Mouse (Mus musculus): Measurements from ENCODE around the gene Sptan1.

GRCm38 (mm10) chr2:30058418-30058817, 93.1 kb downstream of the Sptan1 start:
- TF ChIP-seq POLR2A (IDR thresholded peaks at IDR 0.05; ENCODE audit: insufficient read depth, low read depth, low read length), result no peak
- no peak for TF ChIP-seq CTCF (IDR thresholded peaks at IDR 0.05)
- TF ChIP-seq EP300 (IDR thresholded peaks at IDR 0.05; ENCODE audit: insufficient read depth, low read depth, low read length), result no peak

All from heart, adult 2 months (tissue).